Mouse (Mus musculus) hindbrain, postnatal 0 days (tissue): ENCODE results near the gene Ak2. TPM values are rescaled to one million over a fixed set of nuclear protein-coding genes. Genes with fewer than 3 reads are reported as not detected.

ENCODE experiments used
- ATAC-seq: fragments of 200-750 bp; cut with Nextera tagmentation; 2 replicates; pipeline ENCODE4 v1.8.0; 2017; ENCODE audit warnings: mild to moderate bottlenecking, moderate TSS enrichment, moderate library complexity
- DNase-seq: peaks from one replicate; pipeline ENCODE4 v3.0.0-alpha.2; 2015; ENCODE audit warnings: low spot score
- H3K27ac ChIP-seq: fragments of 300-500 bp; sonication (generic); 2 replicates; pipeline ENCODE4 v1.5.1; 2014; ENCODE audit warnings: mild to moderate bottlenecking
- H3K27me3 ChIP-seq: fragments of 300-500 bp; sonication (generic); 2 replicates; pipeline ENCODE4 v1.6.1; 2014; ENCODE audit warnings: low read length, mixed read lengths; ENCODE audit not compliant: insufficient read depth
- H3K36me3 ChIP-seq: fragments of 300-500 bp; sonication (generic); 2 replicates; pipeline ENCODE4 v1.6.1; 2014; ENCODE audit warnings: low read length, mixed read lengths; ENCODE audit not compliant: insufficient read depth
- H3K4me1 ChIP-seq: fragments of 300-500 bp; sonication (generic); 2 replicates; pipeline ENCODE4 v1.6.1; 2014; ENCODE audit warnings: antibody characterized with exemption, low read length, mixed read lengths; ENCODE audit not compliant: insufficient read depth
- H3K4me2 ChIP-seq: fragments of 300-500 bp; sonication (generic); 2 replicates; pipeline ENCODE4 v1.6.1; 2014; ENCODE audit warnings: low read depth, mild to moderate bottlenecking, low read length, moderate library complexity, mixed read lengths
- H3K4me3 ChIP-seq: fragments of 300-500 bp; sonication (generic); 2 replicates; pipeline ENCODE4 v1.5.1; 2014; ENCODE audit warnings: low read length
- H3K9ac ChIP-seq: fragments of 300-500 bp; sonication (generic); replicated peaks from 2 replicates; pipeline ENCODE4 v1.6.1; 2014; ENCODE audit warnings: mild to moderate bottlenecking, low read length, moderate library complexity, mixed read lengths
- H3K9me3 ChIP-seq: fragments of 300-500 bp; sonication (generic); 2 replicates; pipeline ENCODE4 v1.6.1; 2016; ENCODE audit warnings: low read length, mixed read lengths
- CTCF ChIP-seq: IDR thresholded peaks from 2 replicates; pipeline ENCODE4 v1.5.1; 2016; ENCODE audit warnings: antibody characterized with exemption, control low read depth, low read depth
- WGBS: fragments of 180-500 bp; shearing (Covaris S2); extraction: QIAGEN DNeasy Blood & Tissue Kit; methylation state at CpG from one replicate; pipeline ENCODE4 v1.1.7; 2014; 5-methylcytosine and 5-hydroxymethylcytosine counted together
- polyA plus RNA-seq: library from polyadenylated mRNA; unstranded; fragments of >200 nt; fragmentation: Nextera tagmentation; extraction: Ambion mirVana; gene quantifications from 2 replicates; pipeline ENCODE4 v1.2.1, GENCODE M21; 2015
- total RNA-seq: library from RNA; depleted of rRNA; stranded (reverse); fragments of >200 nt; gene quantifications from 2 replicates; pipeline ENCODE4 v1.2.3, GENCODE M21; 2014

Ak2 gene
- total and polyA plus RNA-seq, 2 experiments from 2014 or later = 32.3 to 78.5 TPM

DNA sequence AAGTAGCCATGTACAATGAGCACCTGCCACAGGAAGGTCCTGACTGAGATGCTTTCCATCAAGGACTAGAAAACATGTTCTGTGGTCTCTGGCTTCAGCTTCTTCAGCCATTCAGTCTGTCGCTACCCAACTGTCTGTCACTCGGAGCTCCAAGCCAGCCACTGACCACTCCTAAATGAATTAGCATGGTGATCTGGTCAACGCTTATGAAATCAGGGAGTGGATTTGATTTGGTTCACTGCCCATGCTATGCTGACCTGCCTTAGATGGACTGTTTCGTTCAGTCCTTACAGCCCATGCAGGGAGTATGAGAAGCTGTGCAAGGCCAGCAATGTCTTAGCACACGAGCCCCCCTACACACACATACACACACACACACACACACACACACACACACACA, 37.9 kb upstream of the Ak2 start:
- ATAC-seq (no peak), DNase-seq (no peak)
- Histone ChIP-seq H3K9ac (no peak overlapping the region), H3K9me3 (no peaks in the 10 kb centered on the region), H3K4me2 (no peak overlapping the region), H3K4me1 (peaks cover 15% of the 10 kb centered on the region), H3K36me3 (no peaks in the 10 kb centered on the region), H3K27ac (no peak overlapping the region), H3K27me3 (no peaks in the 10 kb centered on the region), H3K4me3 (no peak overlapping the region)
- TF ChIP-seq CTCF = no peak
- WGBS = 77% methylated on average over 5 of the region's 5 CpGs

- no peaks in the 10 kb centered on the region for H3K27me3 ChIP-seq
- no peak overlapping the region for H3K9ac ChIP-seq
- peak overlapping the region; percentile 26; the same call in 1 of the 2 replicates for H3K27ac ChIP-seq
- no peaks in the 10 kb centered on the region for H3K36me3 ChIP-seq
- ATAC-seq = peak; percentile 69
- no peak overlapping the region for H3K4me2 ChIP-seq
- H3K9me3 ChIP-seq = no peaks in the 10 kb centered on the region
- DNase-seq = peak; percentile 77
- no peak overlapping the region for H3K4me3 ChIP-seq
- TF ChIP-seq CTCF = peak; percentile 81
- H3K4me1 ChIP-seq = peaks cover 22% of the 10 kb centered on the region
- 29% methylated on average over 11 of the region's 11 CpGs for WGBS
These were observed 34.4 kb upstream of the Ak2 start for GRCm38 (mm10) chr4:128957155-128957911.

DNA sequence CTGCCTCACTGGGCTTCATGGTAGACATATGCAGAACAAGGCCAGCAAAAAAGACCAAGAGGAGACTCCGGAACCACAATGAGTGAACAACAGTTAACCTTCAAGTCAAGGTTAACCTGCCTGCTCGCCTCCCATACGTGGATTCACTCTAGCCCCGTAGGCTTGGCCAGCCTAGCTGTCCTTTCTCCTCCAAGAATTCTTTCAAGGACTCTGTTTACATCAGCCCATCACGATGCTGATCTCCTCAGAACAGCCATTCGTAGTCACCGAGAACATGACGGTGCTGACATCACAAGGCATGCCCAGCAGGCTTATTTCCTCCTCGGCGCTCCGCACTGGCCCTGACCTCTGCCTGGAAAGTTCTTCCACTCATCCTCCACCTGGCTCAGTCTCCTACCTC, 33.6 kb upstream of the Ak2 start:
- WGBS = 85% methylated on average over 11 of the region's 11 CpGs
- no peak overlapping the region for H3K4me3 ChIP-seq
- ATAC-seq = no peak
- H3K27ac ChIP-seq = peak overlapping the region; percentile 26; the same call in 1 of the 2 replicates
- no peaks in the 10 kb centered on the region for H3K9me3 ChIP-seq
- H3K4me2 ChIP-seq = no peak overlapping the region
- no peak for DNase-seq
- H3K9ac ChIP-seq = no peak overlapping the region
- TF ChIP-seq CTCF = no peak
- no peaks in the 10 kb centered on the region for H3K36me3 ChIP-seq
- H3K4me1 ChIP-seq = peaks cover 27% of the 10 kb centered on the region
- no peaks in the 10 kb centered on the region for H3K27me3 ChIP-seq

DNA sequence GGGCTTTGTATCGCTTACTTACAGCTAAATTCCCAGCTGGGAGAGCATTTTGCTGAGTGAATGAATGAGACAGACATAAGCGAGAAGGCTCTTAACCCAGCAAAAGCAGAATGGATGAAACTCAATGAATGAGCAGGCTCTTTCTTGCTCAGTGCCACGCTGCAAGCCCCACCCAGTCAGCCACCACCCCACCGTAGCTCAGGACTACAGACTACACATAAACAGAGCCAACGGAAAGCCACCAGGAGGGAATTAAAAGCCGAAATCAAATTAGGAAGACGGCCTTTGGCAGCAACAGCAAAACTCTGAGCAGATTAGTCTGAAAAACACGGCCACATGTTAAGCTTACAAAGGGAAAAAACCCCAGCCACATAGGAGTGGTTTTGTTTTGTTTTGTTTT, 32.9 kb upstream of the Ak2 start:
- Histone ChIP-seq H3K9me3 (no peaks in the 10 kb centered on the region), H3K27me3 (no peaks in the 10 kb centered on the region), H3K4me3 (no peak overlapping the region), H3K36me3 (no peaks in the 10 kb centered on the region), H3K4me1 (peaks cover 27% of the 10 kb centered on the region), H3K9ac (no peak overlapping the region), H3K27ac (no peak overlapping the region), H3K4me2 (no peak overlapping the region)
- DNase-seq (peak; percentile 43), ATAC-seq (no peak)
- TF ChIP-seq CTCF = no peak
- 38% methylated on average over 8 of the region's 8 CpGs for WGBS

- Histone ChIP-seq H3K27ac (no peak overlapping the region), H3K4me1 (peaks cover 27% of the 10 kb centered on the region), H3K9me3 (no peaks in the 10 kb centered on the region), H3K36me3 (no peaks in the 10 kb centered on the region), H3K4me2 (0 out of 2 replicates have a peak overlapping the region, but pooled peaks have one; percentile 5), H3K4me3 (no peak overlapping the region), H3K27me3 (no peaks in the 10 kb centered on the region), H3K9ac (no peak overlapping the region)
- no peak for TF ChIP-seq CTCF
- DNase-seq (no peak), ATAC-seq (no peak)
- 78% methylated on average over 17 of the region's 17 CpGs for whole genome bisulfite sequencing
These were observed 32.1 kb upstream of the Ak2 start for GRCm38 (mm10) chr4:128959676-128960075.

GRCm38 (mm10) chr4:128961301-128962028, 30.3 kb upstream of the Ak2 start:
- Histone ChIP-seq H3K9ac (peak overlapping the region; percentile 77), H3K4me3 (peak overlapping the region; percentile 71), H3K27me3 (no peaks in the 10 kb centered on the region), H3K27ac (no peak overlapping the region), H3K9me3 (no peaks in the 10 kb centered on the region), H3K36me3 (no peaks in the 10 kb centered on the region), H3K4me2 (peak overlapping the region; percentile 87), H3K4me1 (peaks cover 29% of the 10 kb centered on the region)
- ATAC-seq (no peak), DNase-seq (no peak)
- 9% methylated on average over 16 of the region's 16 CpGs for WGBS
- TF ChIP-seq CTCF = no peak
